Mouse (Mus musculus) spleen, adult 2 months (tissue): ENCODE data around the gene Lgals4.

Experiments used
- CTCF ChIP-seq: fragments of 200-500 bp; IDR thresholded peaks from 2 replicates; pipeline ENCODE4 v1.5.1; 2011; ENCODE audit warnings: mild to moderate bottlenecking, inconsistent platforms; ENCODE audit not compliant: insufficient read depth, insufficient read length, insufficient replicate concordance; ENCODE audit errors: extremely low read depth
- POLR2A ChIP-seq: fragments of 200-500 bp; IDR thresholded peaks from 2 replicates; pipeline ENCODE4 v1.6.1; 2011; ENCODE audit warnings: low read depth, low read length, inconsistent platforms

- no peak for TF ChIP-seq POLR2A
- no peak for TF ChIP-seq CTCF
Measured at GRCm38 (mm10) chr7:28820358-28821260, 13.0 kb upstream of the Lgals4 start.
